Mouse (Mus musculus): Measurements from ENCODE around the gene Gm20852. TPM values are rescaled to one million over a fixed set of nuclear protein-coding genes. Genes with fewer than 3 reads are reported as not detected.
"Not testable (repeated sequence)": the region's sequence is repeated elsewhere in the genome, so short reads cannot be mapped to it uniquely, and the experiment has no call there.

The Gm20852 gene
- total RNA-seq (2014; fragmentation: Nextera tagmentation) (not detected in 2 replicates), total RNA-seq (2017) (not detected in 2 replicates)

- not testable (repeated sequence) for ATAC-seq (replicated peaks; ENCODE audit: poor library complexity, severe bottlenecking)
Measured at GRCm38 (mm10) chrY:66742023-66742422, at the start of gene Gm20852. TSS of gene Gm20852 (minus strand) at chrY:66742123.

Measured in granulocyte monocyte progenitor cell, adult 5-6 weeks (primary cell).